Mouse (Mus musculus): Measurements from ENCODE around the gene Smarcc1. TPM values are rescaled to one million over a fixed set of nuclear protein-coding genes. Genes with fewer than 3 reads are reported as not detected.
"Not testable (repeated sequence)": the region's sequence is repeated elsewhere in the genome, so short reads cannot be mapped to it uniquely, and the experiment has no call there.

Gene Smarcc1
- polyA plus RNA-seq, 1 experiment from 2014 or later = 26.6 TPM

DNA sequence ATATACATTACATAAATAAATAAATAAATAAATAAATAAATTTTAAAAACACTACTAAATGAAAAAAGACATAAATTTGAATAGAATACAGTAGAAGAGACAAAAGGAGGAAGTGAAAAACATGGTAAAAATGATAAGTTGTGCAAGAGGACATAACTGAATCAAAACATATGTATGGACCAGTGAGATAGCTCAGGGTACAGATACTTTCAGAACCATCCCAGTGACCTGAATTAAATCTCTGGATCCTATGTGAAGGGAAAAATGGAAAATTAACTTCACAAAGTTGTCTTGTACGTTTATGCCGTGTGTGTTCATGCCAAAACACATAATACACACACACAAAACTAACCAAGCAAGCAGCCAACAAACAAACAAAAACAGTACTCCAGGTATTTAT is 5.8 kb downstream of the Smarcc1 start:
- Histone ChIP-seq H3K4me3 (ENCODE audit: low read depth, low read length) (no peak overlapping the region), H3K27ac (replicated peaks) (no peak overlapping the region), H3K9ac (ENCODE audit: low read length) (no peak overlapping the region), H3K4me1 (replicated peaks; ENCODE audit: control insufficient read depth, insufficient read depth) (no peaks in the 10 kb centered on the region), H3K9me3 (ENCODE audit: control insufficient read depth, low read length) (no peaks in the 10 kb centered on the region), H3K36me3 (ENCODE audit: control insufficient read depth, insufficient read depth, low read length) (no peaks in the 10 kb centered on the region), H3K4me2 (replicated peaks; ENCODE audit: low read depth) (no peak overlapping the region), H3K27me3 (ENCODE audit: control insufficient read depth, insufficient read depth, low read length) (no peaks in the 10 kb centered on the region)
- DNase-seq (ENCODE audit: low spot score) = no peak
- no peak for ATAC-seq (ENCODE audit: low FRiP score, low TSS enrichment)
- TF ChIP-seq EP300 (optimal IDR thresholded peaks at IDR 0.05) (no peak), CTCF (IDR thresholded peaks at IDR 0.05; ENCODE audit: low read depth) (no peak)
- WGBS = 78% methylated on average over 2 of the region's 2 CpGs

DNA sequence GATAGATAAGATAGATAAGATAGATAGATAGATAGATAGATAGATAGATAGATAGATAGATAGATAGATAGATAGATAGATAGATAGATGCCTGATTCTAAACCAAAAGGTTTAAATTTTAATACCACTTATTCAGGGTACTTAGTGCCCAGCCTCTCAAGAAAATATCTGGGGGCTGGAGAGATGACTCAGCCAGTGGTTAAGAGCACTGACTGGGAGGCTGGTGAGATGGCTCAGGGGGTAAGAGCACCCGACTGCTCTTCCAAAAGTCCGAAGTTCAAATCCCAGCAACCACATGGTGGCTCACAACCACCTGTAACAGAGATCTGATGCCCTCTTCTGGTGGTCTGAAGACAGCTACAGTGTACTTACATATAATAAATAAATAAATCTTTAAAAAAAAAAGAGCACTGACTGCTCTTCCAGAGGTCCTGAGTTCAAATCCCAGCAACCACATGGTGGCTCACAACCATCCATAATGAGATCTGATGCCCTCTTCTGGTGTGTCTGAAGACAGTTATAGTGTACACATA is 6.6 kb downstream of the Smarcc1 start:
- WGBS = 23% methylated on average over 2 of the region's 2 CpGs
- ATAC-seq (ENCODE audit: low FRiP score, low TSS enrichment); H3K4me1 ChIP-seq (replicated peaks; ENCODE audit: control insufficient read depth, insufficient read depth); DNase-seq (ENCODE audit: low spot score); H3K4me2 ChIP-seq (replicated peaks; ENCODE audit: low read depth); H3K4me3 ChIP-seq (ENCODE audit: low read depth, low read length); H3K27ac ChIP-seq (replicated peaks); H3K36me3 ChIP-seq (ENCODE audit: control insufficient read depth, insufficient read depth, low read length); H3K27me3 ChIP-seq (ENCODE audit: control insufficient read depth, insufficient read depth, low read length); H3K9me3 ChIP-seq (ENCODE audit: control insufficient read depth, low read length); H3K9ac ChIP-seq (ENCODE audit: low read length): not testable (repeated sequence)

DNA sequence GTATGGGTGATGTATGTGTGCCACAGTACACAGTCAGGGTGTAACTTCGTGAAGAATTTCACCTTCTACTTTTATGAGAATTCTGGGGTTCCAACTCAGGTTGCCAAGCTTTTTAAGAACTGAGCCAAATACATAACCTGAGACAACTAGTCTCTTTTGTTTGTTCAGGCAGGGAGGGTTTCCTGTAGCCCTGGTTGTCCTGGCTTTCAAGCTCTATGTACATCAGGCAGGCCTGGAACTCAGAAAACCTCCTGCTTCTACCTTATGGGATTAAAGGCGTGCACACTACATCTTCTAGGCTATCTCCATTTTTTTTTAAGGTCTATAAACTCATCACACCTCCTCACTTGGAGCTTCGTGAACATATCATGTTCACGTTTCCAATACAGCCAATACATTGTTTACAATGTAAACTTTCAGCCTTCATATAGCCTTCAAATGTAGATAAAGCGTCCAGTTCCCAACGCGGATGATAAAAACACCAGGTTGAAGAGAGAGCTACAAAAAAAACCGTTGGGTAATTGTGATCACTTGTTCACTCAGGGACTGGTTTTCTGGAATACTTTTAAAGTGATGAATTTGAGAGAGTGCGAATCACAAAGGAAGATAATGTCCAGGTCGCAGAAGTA is 13.5 kb downstream of the Smarcc1 start:
- Histone ChIP-seq H3K9ac (ENCODE audit: low read length) (peak overlapping the region; percentile 61), H3K4me3 (ENCODE audit: low read depth, low read length) (peak overlapping the region; percentile 92)

DNA sequence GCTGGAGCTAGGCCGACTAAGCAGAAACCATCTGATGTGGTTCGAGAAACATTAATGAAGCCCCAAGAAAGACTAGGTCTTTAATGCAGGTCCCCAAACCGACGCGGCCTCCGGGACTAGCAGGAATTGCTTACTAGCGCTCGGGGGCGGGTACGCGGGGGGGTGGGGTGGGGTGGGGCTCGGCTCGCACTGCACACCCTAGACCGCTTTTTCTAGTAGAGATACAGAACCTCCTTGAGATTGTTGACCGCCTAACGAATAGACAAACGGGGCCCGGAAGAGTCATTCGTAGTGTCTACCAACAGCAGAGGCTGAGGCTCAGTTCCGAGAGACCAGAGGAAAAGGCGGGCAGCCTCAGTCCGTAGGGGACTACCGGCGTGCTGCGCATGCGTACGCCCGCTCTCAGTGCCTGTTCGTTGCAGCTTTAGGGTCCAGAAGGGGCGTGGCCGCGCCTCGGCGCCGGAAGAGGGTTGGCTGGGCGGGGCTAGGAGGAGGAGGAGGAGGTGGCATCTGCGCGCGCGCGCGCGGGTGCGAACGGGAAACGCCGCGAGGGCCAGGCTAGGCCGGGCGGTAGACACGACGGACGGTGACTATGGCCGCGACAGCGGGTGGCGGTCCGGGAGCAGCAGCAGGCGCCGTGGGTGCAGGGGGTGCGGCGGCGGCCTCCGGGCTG is 14.2 kb downstream of the Smarcc1 start:
- Histone ChIP-seq H3K4me2 (replicated peaks; ENCODE audit: low read depth) (peak overlapping the region; percentile 78), H3K9ac (ENCODE audit: low read length) (peak overlapping the region; percentile 95), H3K4me3 (ENCODE audit: low read depth, low read length) (peak overlapping the region; percentile 92), H3K4me1 (replicated peaks; ENCODE audit: control insufficient read depth, insufficient read depth) (no peaks in the 10 kb centered on the region), H3K27ac (replicated peaks) (peak overlapping the region; percentile 91), H3K9me3 (ENCODE audit: control insufficient read depth, low read length) (no peaks in the 10 kb centered on the region), H3K36me3 (ENCODE audit: control insufficient read depth, insufficient read depth, low read length) (no peaks in the 10 kb centered on the region), H3K27me3 (ENCODE audit: control insufficient read depth, insufficient read depth, low read length) (no peaks in the 10 kb centered on the region)
- whole genome bisulfite sequencing = under 1% methylated on average over 52 of the region's 64 CpGs
- DNase-seq (ENCODE audit: low spot score) = peak; percentile 100
- ATAC-seq (ENCODE audit: low FRiP score, low TSS enrichment) = peak; percentile 97
- TF ChIP-seq EP300 (optimal IDR thresholded peaks at IDR 0.05) = no peak
- TF ChIP-seq CTCF (IDR thresholded peaks at IDR 0.05; ENCODE audit: low read depth) = no peak

More for the DNA sequence above, 13.5 kb downstream of the Smarcc1 start:
- no peak for TF ChIP-seq EP300 (optimal IDR thresholded peaks at IDR 0.05)
- no peak for TF ChIP-seq CTCF (IDR thresholded peaks at IDR 0.05; ENCODE audit: low read depth)
- 15% methylated on average over 10 of the region's 10 CpGs for WGBS
- no peaks in the 10 kb centered on the region for H3K4me1 ChIP-seq (replicated peaks; ENCODE audit: control insufficient read depth, insufficient read depth)
- H3K27me3 ChIP-seq (ENCODE audit: control insufficient read depth, insufficient read depth, low read length) = no peaks in the 10 kb centered on the region
- peak overlapping the region; percentile 91 for H3K27ac ChIP-seq (replicated peaks)
- no peaks in the 10 kb centered on the region for H3K36me3 ChIP-seq (ENCODE audit: control insufficient read depth, insufficient read depth, low read length)
- H3K4me2 ChIP-seq (replicated peaks; ENCODE audit: low read depth) = peak overlapping the region; percentile 78
- ATAC-seq (ENCODE audit: low FRiP score, low TSS enrichment) (no peak), DNase-seq (ENCODE audit: low spot score) (no peak)
- H3K9me3 ChIP-seq (ENCODE audit: control insufficient read depth, low read length) = no peaks in the 10 kb centered on the region

DNA sequence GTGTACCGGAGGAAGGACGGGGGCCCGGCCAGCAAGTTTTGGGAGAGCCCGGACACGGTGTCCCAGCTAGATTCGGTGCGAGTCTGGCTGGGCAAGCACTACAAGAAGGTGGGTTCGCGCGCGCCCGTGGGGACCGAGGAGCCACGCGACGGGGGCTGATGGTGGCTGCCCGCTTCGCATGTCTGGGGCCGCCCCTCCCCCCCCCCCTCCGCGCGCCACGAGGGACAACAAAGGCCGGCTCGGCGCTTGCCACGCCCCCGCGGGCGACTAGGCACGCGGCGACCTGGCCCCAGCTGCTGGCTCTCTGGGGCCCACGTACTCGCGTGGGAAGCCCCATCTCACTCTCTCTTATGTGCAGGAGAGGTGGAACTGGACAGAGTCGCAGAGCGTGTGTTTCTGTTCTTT is 14.7 kb downstream of the Smarcc1 start:
- peak overlapping the region; percentile 95 for H3K9ac ChIP-seq (ENCODE audit: low read length)
- under 1% methylated on average over 32 of the region's 38 CpGs for WGBS
- H3K27ac ChIP-seq (replicated peaks) = peak overlapping the region; percentile 88
- H3K27me3 ChIP-seq (ENCODE audit: control insufficient read depth, insufficient read depth, low read length) = no peaks in the 10 kb centered on the region
- no peaks in the 10 kb centered on the region for H3K4me1 ChIP-seq (replicated peaks; ENCODE audit: control insufficient read depth, insufficient read depth)
- H3K4me2 ChIP-seq (replicated peaks; ENCODE audit: low read depth) = peak overlapping the region; percentile 78
- ATAC-seq (ENCODE audit: low FRiP score, low TSS enrichment) (peak; percentile 64), DNase-seq (ENCODE audit: low spot score) (peak; percentile 66)
- H3K4me3 ChIP-seq (ENCODE audit: low read depth, low read length) = peak overlapping the region; percentile 92
- no peaks in the 10 kb centered on the region for H3K36me3 ChIP-seq (ENCODE audit: control insufficient read depth, insufficient read depth, low read length)
- TF ChIP-seq EP300 (optimal IDR thresholded peaks at IDR 0.05) (no peak), CTCF (IDR thresholded peaks at IDR 0.05; ENCODE audit: low read depth) (no peak)
- no peaks in the 10 kb centered on the region for H3K9me3 ChIP-seq (ENCODE audit: control insufficient read depth, low read length)

DNA sequence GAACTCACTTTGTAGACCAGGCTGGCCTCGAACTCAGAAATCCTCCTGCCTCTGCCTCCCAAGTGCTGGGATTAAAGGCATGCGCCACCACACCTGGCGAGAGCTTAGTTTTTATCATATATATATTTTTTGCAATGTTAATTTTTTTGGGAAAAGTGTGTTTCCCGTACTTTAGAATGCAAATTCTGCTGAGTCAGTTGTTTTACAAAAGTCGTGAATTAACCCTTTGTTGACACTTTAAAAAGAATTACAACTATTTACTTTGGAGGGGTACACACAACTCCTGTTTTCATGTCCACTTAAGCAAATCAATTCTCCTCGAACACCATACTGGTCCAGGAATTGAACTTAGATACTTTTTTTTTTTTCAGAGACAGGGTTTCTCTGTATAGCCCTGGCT is 15.4 kb downstream of the Smarcc1 start:
- H3K27ac ChIP-seq (replicated peaks) = no peak overlapping the region
- DNase-seq (ENCODE audit: low spot score) = no peak
- no peak overlapping the region for H3K9ac ChIP-seq (ENCODE audit: low read length)
- TF ChIP-seq EP300 (optimal IDR thresholded peaks at IDR 0.05) (no peak), CTCF (IDR thresholded peaks at IDR 0.05; ENCODE audit: low read depth) (no peak)
- H3K9me3 ChIP-seq (ENCODE audit: control insufficient read depth, low read length) = no peaks in the 10 kb centered on the region
- no peaks in the 10 kb centered on the region for H3K27me3 ChIP-seq (ENCODE audit: control insufficient read depth, insufficient read depth, low read length)
- H3K4me3 ChIP-seq (ENCODE audit: low read depth, low read length) = peak overlapping the region; percentile 92
- no peak for ATAC-seq (ENCODE audit: low FRiP score, low TSS enrichment)
- WGBS = 46% methylated on average over 6 of the region's 6 CpGs
- no peaks in the 10 kb centered on the region for H3K36me3 ChIP-seq (ENCODE audit: control insufficient read depth, insufficient read depth, low read length)
- no peaks in the 10 kb centered on the region for H3K4me1 ChIP-seq (replicated peaks; ENCODE audit: control insufficient read depth, insufficient read depth)
- peak overlapping the region; percentile 78 for H3K4me2 ChIP-seq (replicated peaks; ENCODE audit: low read depth)
